Mouse (Mus musculus) CD4-positive helper T cell, adult 2 months (primary cell): ENCODE data around the gene Fosb.
A peak's percentile ranks its signal among the peaks of the same experiment; 100 is the strongest.

Experiments used
- DNase-seq: peaks from one replicate; pipeline ENCODE4 v3.0.0-alpha.2; 2012; ENCODE audit warnings: low read depth, missing footprints, low spot score

Gene Fosb

GRCm38 (mm10) chr7:19309884-19310641, at the start of gene Fosb:
TSS of gene Fosb (minus strand) at chr7:19310051.
- peak; percentile 99 for DNase-seq

- peak; percentile 90 for DNase-seq
These were observed 49.5 kb upstream of the Fosb start, which contains the start of the genes Cd3eap and Ppp1r13l for GRCm38 (mm10) chr7:19359299-19359891. TSS of gene Cd3eap (minus strand) at chr7:19359483. TSS of gene Ppp1r13l (plus strand) at chr7:19359749.

- peak; percentile 23 for DNase-seq
These were observed 48.8 kb upstream of the Fosb start for GRCm38 (mm10) chr7:19358634-19359033.

GRCm38 (mm10) chr7:19357381-19358375, 47.8 kb upstream of the Fosb start:
- no peak for DNase-seq

- no peak for DNase-seq
These were observed 46.5 kb upstream of the Fosb start for GRCm38 (mm10) chr7:19356311-19356710.

GRCm38 (mm10) chr7:19354991-19355390, 45.1 kb upstream of the Fosb start:
- no peak for DNase-seq

- no peak for DNase-seq
These were observed 40.4 kb upstream of the Fosb start for GRCm38 (mm10) chr7:19350221-19350620.

GRCm38 (mm10) chr7:19349188-19349915, 39.5 kb upstream of the Fosb start:
- DNase-seq = no peak

GRCm38 (mm10) chr7:19344938-19345471, 35.2 kb upstream of the Fosb start:
- peak; percentile 99 for DNase-seq

- DNase-seq = no peak
These were observed 34.5 kb upstream of the Fosb start, which contains the start of gene Ercc1 for GRCm38 (mm10) chr7:19344237-19344847. TSS of gene Ercc1 (plus strand) at chr7:19344778.

GRCm38 (mm10) chr7:19343210-19343808, 33.5 kb upstream of the Fosb start:
- DNase-seq = peak; percentile 81

GRCm38 (mm10) chr7:19342481-19343027, 32.7 kb upstream of the Fosb start:
- DNase-seq = peak; percentile 77

GRCm38 (mm10) chr7:19341761-19342409, 32.0 kb upstream of the Fosb start:
- no peak for DNase-seq

- no peak for DNase-seq
These were observed 31.4 kb upstream of the Fosb start for GRCm38 (mm10) chr7:19341250-19341649.

- DNase-seq = no peak
These were observed 28.7 kb upstream of the Fosb start for GRCm38 (mm10) chr7:19338596-19338995.

GRCm38 (mm10) chr7:19338060-19338459, 28.2 kb upstream of the Fosb start:
- DNase-seq = no peak

GRCm38 (mm10) chr7:19337122-19337521, 27.3 kb upstream of the Fosb start:
- no peak for DNase-seq

GRCm38 (mm10) chr7:19335583-19335982, 25.7 kb upstream of the Fosb start:
- DNase-seq = no peak

GRCm38 (mm10) chr7:19332709-19333352, 23.0 kb upstream of the Fosb start:
- DNase-seq = peak; percentile 87
